Mouse (Mus musculus) G1E-ER4 (cell line): ENCODE results near the gene Nipal4. TPM values are rescaled to one million over a fixed set of nuclear protein-coding genes. Genes with fewer than 3 reads are reported as not detected.

Experiments used
- GATA1 ChIP-seq: IDR thresholded peaks from one replicate; pipeline ENCODE4 v1.8.0; 2012; ENCODE audit warnings: low read length, inconsistent platforms
- polyA plus RNA-seq: library from polyadenylated mRNA; stranded (reverse); fragments of >175 nt; gene quantifications from 2 replicates; pipeline ENCODE4 v1.2.3, GENCODE M21; 2012

Gene Nipal4
- polyA plus RNA-seq, 1 experiment = not detected

GRCm38 (mm10) chr11:46109206-46109605 lies 57.1 kb downstream of the Nipal4 start:
- TF ChIP-seq GATA1 = no peak

GRCm38 (mm10) chr11:46107046-46107445 lies 59.3 kb downstream of the Nipal4 start:
- no peak for TF ChIP-seq GATA1

- TF ChIP-seq GATA1 = no peak
Observed at GRCm38 (mm10) chr11:46102107-46102506, 64.2 kb downstream of the Nipal4 start.

Other genes with a start within 250 kb of the Nipal4 start
- 39.2 and 45.9 TPM in 2 replicates for gene Lsm11, start 221.6 kb downstream of the Nipal4 start, polyA plus RNA-seq
- gene Thg1l, start 211.0 kb downstream of the Nipal4 start, polyA plus RNA-seq = 4.5 and 8.5 TPM in 2 replicates
- not detected in 2 replicates for gene Sox30, start 186.2 kb downstream of the Nipal4 start, polyA plus RNA-seq
- gene Gm12166, start 114.2 kb downstream of the Nipal4 start, polyA plus RNA-seq = 0.24 TPM in 1 of 2 replicates, not detected in the other
- not detected in 2 replicates for gene Adam19, start 110.5 kb downstream of the Nipal4 start, polyA plus RNA-seq
- gene Fndc9, start 69.0 kb upstream of the Nipal4 start, polyA plus RNA-seq = not detected in 2 replicates
- gene Cyfip2, start 146.4 kb upstream of the Nipal4 start, polyA plus RNA-seq = 0.44 and 0.51 TPM in 2 replicates
- 0.05 and 0.15 TPM in 2 replicates for gene Itk, start 223.0 kb upstream of the Nipal4 start, polyA plus RNA-seq
- gene Fam71b, start 230.1 kb upstream of the Nipal4 start, polyA plus RNA-seq = not detected in 2 replicates